Mouse (Mus musculus) lung, postnatal 0 days (tissue): Measurements from ENCODE around the gene Chd5. TPM values are rescaled to one million over a fixed set of nuclear protein-coding genes. Genes with fewer than 3 reads are reported as not detected.

Experiments used
- ATAC-seq: fragments of 200-750 bp; cut with Nextera tagmentation; 2 replicates; pipeline ENCODE4 v1.8.0; 2017; ENCODE audit warnings: moderate library complexity
- DNase-seq: peaks from one replicate; pipeline ENCODE4 v3.0.0-alpha.2; 2016; ENCODE audit warnings: low spot score
- H3K27ac ChIP-seq: fragments of 300-500 bp; sonication (generic); 2 replicates; pipeline ENCODE4 v1.5.1; 2014; ENCODE audit warnings: antibody characterized with exemption, mild to moderate bottlenecking, low read length, mixed read lengths
- H3K27me3 ChIP-seq: fragments of 300-500 bp; sonication (generic); replicated peaks from 2 replicates; pipeline ENCODE4 v1.6.1; 2014; ENCODE audit warnings: low read length, mixed read lengths; ENCODE audit not compliant: insufficient read depth
- H3K36me3 ChIP-seq: fragments of 300-500 bp; sonication (generic); 2 replicates; pipeline ENCODE4 v1.6.1; 2014; ENCODE audit warnings: low read length, mixed read lengths; ENCODE audit not compliant: insufficient read depth
- H3K4me1 ChIP-seq: fragments of 300-500 bp; sonication (generic); 2 replicates; pipeline ENCODE4 v1.6.1; 2014; ENCODE audit warnings: antibody characterized with exemption, low read depth, low read length, mixed read lengths; ENCODE audit not compliant: insufficient read depth
- H3K4me2 ChIP-seq: fragments of 300-500 bp; sonication (generic); replicated peaks from 2 replicates; pipeline ENCODE4 v1.6.1; 2014; ENCODE audit warnings: low read depth, mild to moderate bottlenecking, low read length, moderate library complexity, mixed read lengths
- H3K4me3 ChIP-seq: fragments of 300-500 bp; sonication (generic); 2 replicates; pipeline ENCODE4 v1.5.1; 2014; ENCODE audit warnings: low read depth, low read length
- H3K9ac ChIP-seq: fragments of 300-500 bp; sonication (generic); replicated peaks from 2 replicates; pipeline ENCODE4 v1.6.1; 2014; ENCODE audit warnings: low read depth, mild to moderate bottlenecking
- H3K9me3 ChIP-seq: fragments of 300-500 bp; sonication (generic); 2 replicates; pipeline ENCODE4 v1.6.1; 2016; ENCODE audit warnings: low read length, mixed read lengths
- CTCF ChIP-seq: IDR thresholded peaks from 2 replicates; pipeline ENCODE4 v1.5.1; 2016; ENCODE audit warnings: antibody characterized with exemption, mild to moderate bottlenecking
- EP300 ChIP-seq: IDR thresholded peaks from 2 replicates; pipeline ENCODE4 v1.6.1; 2016; ENCODE audit warnings: antibody characterized with exemption, mild to moderate bottlenecking, control low read depth
- WGBS: fragments of 180-500 bp; shearing (Covaris S2); extraction: QIAGEN DNeasy Blood & Tissue Kit; methylation state at CpG from one replicate; pipeline ENCODE4 v1.1.7; 2014; 5-methylcytosine and 5-hydroxymethylcytosine counted together
- polyA plus RNA-seq: library from polyadenylated mRNA; unstranded; fragments of >200 nt; fragmentation: Nextera tagmentation; extraction: Ambion mirVana; gene quantifications from 2 replicates; pipeline ENCODE4 v1.2.1, GENCODE M21; 2015

Gene Chd5
- polyA plus RNA-seq, 1 experiment from 2014 or later, result 0.07 TPM

GRCm38 (mm10) chr4:152339293-152339790 is 891 bp downstream of the Chd5 start:
- no peaks in the 10 kb centered on the region for H3K36me3 ChIP-seq
- no peak for TF ChIP-seq CTCF
- no peak for TF ChIP-seq EP300

DNA sequence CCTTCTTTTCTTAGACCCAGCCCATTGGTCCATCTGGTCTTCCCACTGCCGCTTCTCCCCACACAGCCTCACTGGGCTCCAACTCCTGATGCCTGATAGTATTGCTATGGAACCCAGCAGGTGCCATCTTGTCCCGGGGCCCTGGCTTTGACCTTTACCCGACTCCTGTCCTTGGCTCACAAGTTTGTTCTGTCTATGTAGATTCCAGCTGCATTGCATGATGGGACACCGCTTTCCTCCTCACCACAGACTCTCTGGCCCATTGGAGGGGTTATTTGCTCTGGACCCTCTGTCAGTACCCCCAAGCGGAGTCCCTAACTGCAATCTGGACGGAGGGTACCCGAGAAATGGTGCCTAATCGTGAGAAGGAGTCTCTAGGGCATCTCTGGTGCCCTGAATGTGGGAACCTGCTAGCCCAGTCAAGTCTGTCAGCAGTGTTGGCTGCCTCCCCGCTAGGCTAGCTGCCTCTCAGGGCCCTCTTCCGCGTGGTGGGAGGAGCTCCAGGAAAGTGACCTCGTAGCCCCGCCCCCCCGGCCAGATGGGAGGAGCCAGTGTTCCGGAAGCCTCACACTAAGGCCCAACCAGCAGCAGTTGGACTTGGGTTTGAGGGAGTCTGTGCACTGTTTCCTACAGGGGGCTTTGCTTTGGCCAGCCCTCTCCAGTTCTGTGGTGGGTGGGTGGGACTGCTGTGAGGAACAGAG is 2.3 kb downstream of the Chd5 start:
- 39% methylated on average over 15 of the region's 15 CpGs for WGBS
- DNase-seq (no peak), ATAC-seq (no peak)
- H3K4me2 ChIP-seq, result no peak overlapping the region
- H3K36me3 ChIP-seq, result no peaks in the 10 kb centered on the region
- no peak overlapping the region for H3K27ac ChIP-seq
- no peak overlapping the region for H3K9ac ChIP-seq
- TF ChIP-seq EP300 (no peak), CTCF (no peak)
- H3K4me3 ChIP-seq, result no peak overlapping the region
- H3K9me3 ChIP-seq, result no peaks in the 10 kb centered on the region
- no peaks in the 10 kb centered on the region for H3K4me1 ChIP-seq
- peaks cover 35% of the 10 kb centered on the region for H3K27me3 ChIP-seq

More at GRCm38 (mm10) chr4:152339293-152339790, 891 bp downstream of the Chd5 start:
- Histone ChIP-seq H3K27ac (no peak overlapping the region), H3K4me1 (no peaks in the 10 kb centered on the region), H3K9ac (no peak overlapping the region), H3K9me3 (no peaks in the 10 kb centered on the region), H3K4me2 (peak overlapping the region; percentile 78), H3K27me3 (peaks cover 35% of the 10 kb centered on the region), H3K4me3 (peak overlapping the region; percentile 42)
- DNase-seq (no peak), ATAC-seq (0 out of 2 replicates have a peak, but pooled peaks have one; percentile 17)
- 3% methylated on average over 10 of the region's 26 CpGs for WGBS

DNA sequence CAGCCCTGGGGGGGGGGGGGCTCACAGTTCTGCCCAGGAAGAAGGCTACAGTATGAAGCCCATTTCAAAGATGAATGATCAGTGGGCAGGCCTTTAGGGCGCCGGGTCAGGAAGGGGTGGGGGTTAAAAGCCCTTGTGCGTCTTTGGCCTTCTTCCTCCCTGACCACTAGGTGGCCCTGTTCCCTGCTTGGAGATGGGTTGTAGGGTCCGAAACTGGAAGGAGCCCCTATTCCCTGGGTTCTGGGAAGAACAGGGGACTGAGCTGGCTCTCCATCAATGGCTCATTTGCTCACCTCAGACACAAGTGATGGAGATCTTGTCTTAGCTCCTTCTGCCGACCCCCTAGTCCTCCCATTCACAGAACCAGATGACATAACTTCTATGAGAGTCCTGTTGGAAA is 4.8 kb downstream of the Chd5 start:
- H3K9ac ChIP-seq, result no peak overlapping the region
- peaks cover 25% of the 10 kb centered on the region for H3K27me3 ChIP-seq
- no peak overlapping the region for H3K4me3 ChIP-seq
- H3K4me2 ChIP-seq, result no peak overlapping the region
- ATAC-seq (no peak), DNase-seq (no peak)
- WGBS, result 9% methylated on average over 5 of the region's 5 CpGs
- no peaks in the 10 kb centered on the region for H3K4me1 ChIP-seq
- no peaks in the 10 kb centered on the region for H3K36me3 ChIP-seq
- TF ChIP-seq CTCF (peak; percentile 68), EP300 (no peak)
- no peak overlapping the region for H3K27ac ChIP-seq
- H3K9me3 ChIP-seq, result no peaks in the 10 kb centered on the region

GRCm38 (mm10) chr4:152344651-152345050 is 6.2 kb downstream of the Chd5 start:
- no peaks in the 10 kb centered on the region for H3K9me3 ChIP-seq
- DNase-seq (no peak), ATAC-seq (no peak)
- no peak overlapping the region for H3K27ac ChIP-seq
- H3K36me3 ChIP-seq, result no peaks in the 10 kb centered on the region
- 38% methylated on average over 7 of the region's 7 CpGs for WGBS
- H3K27me3 ChIP-seq, result peaks cover 12% of the 10 kb centered on the region
- TF ChIP-seq CTCF, result no peak
- no peak for TF ChIP-seq EP300
- H3K4me2 ChIP-seq, result no peak overlapping the region
- no peaks in the 10 kb centered on the region for H3K4me1 ChIP-seq
- no peak overlapping the region for H3K4me3 ChIP-seq
- no peak overlapping the region for H3K9ac ChIP-seq

- peaks cover 8% of the 10 kb centered on the region for H3K27me3 ChIP-seq
- no peaks in the 10 kb centered on the region for H3K9me3 ChIP-seq
- H3K27ac ChIP-seq, result no peak overlapping the region
- no peaks in the 10 kb centered on the region for H3K36me3 ChIP-seq
- ATAC-seq (peak; percentile 82), DNase-seq (peak; percentile 76)
- no peak overlapping the region for H3K9ac ChIP-seq
- TF ChIP-seq EP300 (no peak), CTCF (no peak)
- H3K4me1 ChIP-seq, result no peaks in the 10 kb centered on the region
- WGBS, result 32% methylated on average over 7 of the region's 7 CpGs
- no peak overlapping the region for H3K4me2 ChIP-seq
- no peak overlapping the region for H3K4me3 ChIP-seq
Measured at GRCm38 (mm10) chr4:152345120-152345889, 6.9 kb downstream of the Chd5 start.

- Histone ChIP-seq H3K27me3 (peaks cover 3% of the 10 kb centered on the region), H3K4me3 (no peak overlapping the region), H3K9me3 (no peaks in the 10 kb centered on the region), H3K27ac (no peak overlapping the region), H3K9ac (no peak overlapping the region), H3K36me3 (no peaks in the 10 kb centered on the region), H3K4me2 (no peak overlapping the region), H3K4me1 (no peaks in the 10 kb centered on the region)
- DNase-seq (no peak), ATAC-seq (no peak)
- WGBS, result 3% methylated on average over 14 of the region's 17 CpGs
- TF ChIP-seq CTCF (no peak), EP300 (no peak)
Measured at GRCm38 (mm10) chr4:152349837-152350381, 11.5 kb downstream of the Chd5 start.
